Mouse (Mus musculus) megakaryocyte progenitor cell, adult 5-6 weeks (primary cell): ENCODE measurements around the gene St8sia6. TPM values are rescaled to one million over a fixed set of nuclear protein-coding genes. Genes with fewer than 3 reads are reported as not detected.

ENCODE experiments used
- ATAC-seq: replicated peaks from 2 replicates; pipeline ENCODE4 v1.8.0; 2016; ENCODE audit warnings: mild to moderate bottlenecking, moderate TSS enrichment, inconsistent platforms; ENCODE audit not compliant: poor library complexity
- total RNA-seq, 2 experiments: library from RNA; stranded (forward) in 1 of 2; stranded (reverse) in 1 of 2; fragments of 157-497, 149-512 nt in 1 of 2; fragments of 200-1000 nt in 1 of 2; gene quantifications; 2 replicates each; pipeline versions ENCODE4 v1.2.3 to v1.2.4; 2015 to 2017

St8sia6 gene
- total RNA-seq, 2 experiments from 2014 or later, result 1.00 to 5.5 TPM

DNA sequence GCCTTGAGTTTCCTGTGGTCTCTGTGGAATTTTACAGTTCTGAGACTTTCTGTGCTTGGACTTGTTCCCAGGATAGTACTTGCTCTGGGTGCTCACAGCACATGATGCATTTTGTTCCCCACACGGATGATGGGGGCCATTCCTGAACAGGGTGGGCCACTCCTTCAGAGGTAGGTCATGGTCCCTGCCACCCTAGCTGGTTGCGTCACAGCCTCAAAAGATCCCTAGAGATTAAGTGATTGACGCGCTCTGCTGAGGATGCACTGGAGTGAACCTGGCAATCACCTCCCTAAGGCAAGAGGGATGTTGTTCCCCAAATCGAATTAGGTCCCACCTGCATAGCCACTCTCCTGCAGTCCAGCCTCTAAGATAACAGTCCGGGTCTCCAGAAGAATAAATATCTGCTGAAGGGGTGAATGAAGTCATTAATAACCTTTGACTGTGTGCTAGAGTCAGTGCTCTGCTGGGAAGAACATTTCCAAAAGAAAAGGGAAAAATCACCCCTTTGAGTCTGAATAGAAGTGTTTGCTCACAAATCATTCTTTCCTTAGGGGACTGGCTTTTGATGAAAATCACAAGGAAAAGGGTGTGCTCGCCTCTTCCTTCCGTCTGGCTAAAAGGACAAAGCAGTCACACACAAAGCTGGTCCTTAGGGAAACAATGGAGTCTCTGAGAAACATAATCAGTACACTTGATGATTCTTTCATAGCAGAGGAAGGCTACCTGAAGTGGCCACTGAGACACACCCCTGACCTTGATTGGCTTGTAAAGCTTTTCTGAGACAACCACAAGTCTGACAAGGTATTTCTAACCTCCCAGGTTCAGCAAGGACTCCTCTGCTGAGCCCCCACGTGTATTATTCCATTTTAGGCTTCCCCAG, 26.1 kb downstream of the St8sia6 start:
- no peak for ATAC-seq

DNA sequence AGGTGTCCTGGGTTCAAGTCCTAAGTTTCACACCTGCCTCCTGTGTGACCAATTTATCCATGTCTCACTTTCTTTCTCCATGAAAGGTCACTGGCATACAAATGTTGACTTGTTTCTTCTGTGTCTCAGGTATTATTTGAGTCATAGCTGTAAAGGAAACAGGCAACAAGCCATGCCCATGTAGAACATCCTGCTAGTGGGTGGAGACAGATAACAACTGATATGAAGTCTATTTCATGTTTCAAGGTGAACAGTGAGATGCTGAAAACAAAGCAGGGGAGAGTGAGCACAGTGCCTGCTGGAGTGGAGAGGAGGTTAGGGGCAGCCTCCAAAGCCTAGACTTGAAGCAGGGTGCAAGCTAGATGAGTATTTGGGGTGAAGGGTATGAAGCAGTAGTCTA, 33.5 kb downstream of the St8sia6 start:
- ATAC-seq, result no peak

DNA sequence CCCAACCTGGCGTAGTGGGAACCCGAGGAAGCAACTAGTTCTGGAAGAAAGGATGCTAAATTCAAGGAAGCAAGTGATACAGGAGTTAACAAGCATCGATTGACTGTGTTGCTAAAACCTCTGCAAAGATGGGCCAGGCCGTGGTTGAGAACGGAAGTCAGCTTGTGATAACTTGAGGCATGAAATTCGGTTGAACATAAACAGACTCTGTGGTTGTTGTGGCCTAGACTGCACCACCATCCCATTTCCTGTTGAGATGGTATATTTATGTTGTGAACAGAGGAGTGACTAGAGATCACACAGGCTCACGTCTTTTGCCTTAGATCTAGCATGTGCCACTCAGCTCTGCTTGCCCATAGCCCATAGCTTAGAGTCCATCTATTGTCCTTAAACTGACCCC, 36.5 kb downstream of the St8sia6 start:
- ATAC-seq, result peak; percentile 86

DNA sequence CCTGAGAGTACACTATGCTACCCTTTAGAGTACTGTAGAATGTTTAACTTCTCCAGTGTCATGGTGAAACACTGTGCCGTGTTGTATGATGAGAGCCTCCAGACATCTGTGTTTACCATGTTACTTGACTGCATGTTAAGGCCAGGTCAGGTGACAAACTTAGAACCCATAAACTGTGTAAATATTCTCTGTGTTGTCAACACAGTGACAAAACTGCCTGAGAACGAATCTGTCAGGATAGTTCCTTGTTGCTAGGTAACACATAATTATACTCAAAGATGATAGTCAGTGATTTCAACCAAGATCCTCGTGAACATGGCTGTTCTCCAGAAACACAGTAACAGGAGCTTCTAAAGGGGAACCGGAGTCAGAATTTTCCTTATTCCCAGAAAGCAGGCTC, 38.1 kb downstream of the St8sia6 start:
- ATAC-seq, result no peak

DNA sequence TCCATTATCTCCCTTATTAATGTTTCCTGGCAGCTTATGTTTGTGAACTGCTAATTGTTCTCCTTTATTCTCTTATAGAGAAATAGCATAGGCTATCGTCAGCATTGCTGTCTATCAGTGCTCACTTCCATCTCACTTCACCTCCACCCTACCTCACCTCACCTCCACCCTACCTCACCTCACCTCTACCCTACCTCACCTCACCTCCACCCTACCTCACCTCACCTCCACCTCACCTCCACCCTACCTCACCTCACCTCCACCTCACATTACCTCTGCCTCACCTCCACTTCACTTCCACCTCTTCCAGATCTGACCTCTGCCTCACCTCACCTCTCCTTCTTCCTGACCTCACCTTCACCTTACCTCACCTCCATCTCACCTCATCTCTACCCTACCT, 42.2 kb downstream of the St8sia6 start:
- no peak for ATAC-seq

DNA sequence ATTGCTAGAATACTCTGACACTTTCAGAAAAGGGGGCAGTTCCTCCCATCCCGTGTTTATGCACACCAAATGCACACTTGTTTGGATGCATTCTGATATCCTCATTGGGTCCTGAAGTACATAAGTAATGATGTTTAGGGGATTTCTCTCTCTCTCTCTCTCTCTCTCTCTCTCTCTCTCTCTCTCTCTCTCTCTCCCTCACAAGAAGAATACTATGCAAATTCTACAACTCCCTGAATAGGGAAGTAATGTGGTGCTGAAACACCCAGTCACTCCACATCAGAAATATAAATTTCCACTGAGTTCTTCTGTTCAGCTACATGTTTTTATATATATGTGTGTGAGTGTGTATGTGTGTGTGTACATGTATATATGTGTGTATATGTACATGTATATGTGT, 43.1 kb downstream of the St8sia6 start:
- ATAC-seq, result peak; percentile 43; the same call in 1 of the 2 replicates

DNA sequence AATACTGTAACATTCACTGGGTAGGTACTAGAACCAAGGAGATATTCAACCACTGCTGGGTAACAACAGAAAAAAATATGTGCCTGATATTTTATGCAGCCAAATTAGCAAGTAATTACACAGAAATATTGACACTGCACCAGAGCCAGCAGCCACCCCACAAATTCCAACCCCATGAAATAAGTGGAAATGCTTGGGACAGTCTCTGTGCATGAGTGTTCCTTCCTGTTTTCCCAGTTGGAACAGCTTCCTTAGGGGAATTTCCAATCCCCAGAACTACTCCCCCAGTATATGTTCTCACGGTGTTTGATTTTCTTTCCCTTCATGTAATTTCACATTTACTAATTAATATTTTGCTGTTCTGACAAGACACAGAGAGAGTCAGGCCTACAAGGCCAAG, 43.8 kb downstream of the St8sia6 start:
- ATAC-seq, result no peak

DNA sequence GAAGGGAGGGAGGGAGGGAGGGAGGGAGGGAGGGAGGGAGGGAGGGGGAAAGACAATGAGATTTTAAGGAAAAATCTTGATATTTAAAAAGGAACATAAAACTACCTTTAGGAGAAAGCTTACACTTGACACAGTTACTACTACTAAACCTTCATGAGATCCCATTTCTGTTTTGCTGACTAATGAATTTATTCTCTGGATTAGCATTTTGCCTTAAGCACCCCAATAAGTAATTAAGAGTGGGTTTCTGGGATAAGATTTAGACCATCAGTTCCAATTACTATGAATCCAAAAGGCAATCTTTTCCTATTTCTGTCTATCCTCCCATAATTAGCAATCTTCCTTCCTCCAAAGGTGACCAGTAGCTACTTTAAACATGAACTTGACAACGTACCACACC, 44.7 kb downstream of the St8sia6 start:
- ATAC-seq, result no peak

DNA sequence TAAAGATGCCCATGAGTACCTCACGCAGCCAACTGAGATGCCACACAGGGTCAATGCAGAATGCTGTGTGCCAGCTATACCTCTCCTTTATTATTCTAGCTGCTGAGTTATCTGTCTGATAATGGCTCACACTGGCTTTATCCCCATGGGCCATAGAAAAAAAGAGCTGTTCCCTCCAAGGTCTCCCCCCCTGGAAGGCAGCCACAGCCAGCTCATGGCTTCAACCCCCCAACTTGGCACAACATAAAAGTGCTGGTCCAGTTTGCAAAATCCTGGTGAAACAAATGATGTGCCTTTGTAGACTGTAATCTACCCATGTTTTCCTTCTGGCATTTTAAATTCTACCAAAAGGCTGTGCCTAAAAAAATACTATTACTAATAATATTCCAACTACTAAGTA, 46.3 kb downstream of the St8sia6 start:
- no peak for ATAC-seq

DNA sequence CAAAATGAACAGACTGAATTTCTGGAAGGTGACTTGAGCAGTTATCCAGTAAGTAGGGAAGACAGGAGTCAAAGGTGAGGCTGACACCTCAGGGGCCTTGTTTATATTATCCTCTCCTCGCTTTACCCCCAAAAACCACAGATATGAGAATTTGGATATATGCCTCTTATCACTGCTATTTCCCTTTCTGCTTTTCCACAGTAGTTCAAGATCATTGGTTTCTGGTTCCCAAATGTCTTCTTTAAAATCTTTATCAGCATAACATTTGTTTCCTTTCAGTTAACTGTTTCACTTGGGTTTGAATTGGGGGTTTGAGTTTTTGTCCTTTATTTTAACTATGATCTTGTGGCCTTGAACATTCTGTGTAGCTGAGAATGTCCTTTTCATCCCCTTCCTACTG, 47.8 kb downstream of the St8sia6 start:
- ATAC-seq, result 0 out of 2 replicates have a peak, but pooled peaks have one; percentile 16

DNA sequence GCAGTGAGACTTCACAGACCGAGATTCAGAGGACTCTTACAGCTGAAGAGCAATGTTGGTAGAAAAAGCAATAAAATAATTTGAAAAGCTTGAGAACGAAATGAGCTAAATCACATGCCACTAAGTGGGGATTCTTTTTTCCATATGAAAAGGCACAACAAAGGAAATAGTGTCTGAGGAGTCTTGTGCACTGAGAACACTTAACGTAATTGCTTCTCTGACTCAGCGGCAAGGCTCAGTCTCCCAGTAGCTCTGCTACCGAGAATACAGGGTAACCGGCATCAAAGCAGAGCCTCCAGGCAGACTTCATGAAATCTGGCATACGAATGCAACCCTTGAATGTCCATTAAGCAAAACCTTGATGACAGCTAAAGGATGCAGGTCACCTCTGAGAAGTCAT, 55.2 kb downstream of the St8sia6 start:
- no peak for ATAC-seq

DNA sequence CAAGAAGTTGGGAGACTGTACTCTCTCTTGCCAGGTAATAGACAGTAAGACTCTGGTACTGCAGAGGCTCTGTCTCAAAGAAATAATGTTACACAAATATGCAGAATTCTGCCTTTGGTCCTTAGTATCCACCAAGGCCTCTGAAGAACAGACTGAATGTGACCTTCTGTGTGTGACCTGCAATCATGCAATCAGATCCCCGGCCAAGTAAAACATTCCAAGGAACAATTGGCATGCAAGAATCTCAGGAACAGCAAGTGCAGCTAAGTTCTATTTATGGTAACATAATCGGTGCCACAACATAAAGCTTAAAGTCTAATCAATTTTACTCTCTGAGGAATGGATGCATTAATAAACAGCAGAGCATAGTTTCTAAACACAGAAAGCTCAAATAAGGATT, 66.0 kb downstream of the St8sia6 start:
- no peak for ATAC-seq

DNA sequence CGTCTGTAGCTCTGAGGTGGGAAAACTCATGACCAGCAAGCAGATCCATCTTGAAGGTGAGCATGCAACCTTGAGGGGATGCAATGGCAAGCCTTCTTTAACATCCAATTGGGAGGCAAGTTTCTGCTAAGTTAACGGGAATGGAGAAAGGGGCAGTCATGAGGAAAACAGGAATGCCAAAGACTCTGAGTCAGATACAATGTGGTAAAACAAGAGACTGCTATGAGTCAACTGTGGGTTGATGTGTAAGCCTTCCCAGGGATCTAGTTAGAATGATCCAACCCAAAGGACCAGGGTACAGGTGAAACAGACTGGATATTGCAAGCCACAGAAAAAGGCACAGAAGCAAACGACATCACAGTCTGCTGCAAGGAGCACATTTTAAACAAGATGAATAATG, 68.3 kb downstream of the St8sia6 start:
- ATAC-seq, result no peak

DNA sequence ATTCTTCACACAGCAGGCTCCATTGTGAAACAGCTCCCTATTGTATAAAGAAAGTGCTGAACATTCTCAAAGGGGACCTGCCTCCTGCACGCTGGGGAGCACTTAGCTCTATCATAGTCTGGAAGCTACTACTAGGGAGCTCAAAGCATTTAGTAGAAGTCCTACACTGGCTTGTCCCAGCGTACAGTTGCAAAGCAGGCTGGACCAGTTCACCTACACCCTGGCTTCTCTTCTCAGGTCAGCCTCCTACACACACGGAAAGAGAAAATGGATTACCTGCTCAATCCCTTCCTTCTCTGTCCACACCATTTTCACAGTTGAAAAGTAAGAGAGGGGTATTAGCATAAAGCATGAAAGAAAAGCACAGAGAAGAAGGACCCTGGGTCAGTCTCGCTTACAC, 71.6 kb downstream of the St8sia6 start:
- ATAC-seq, result no peak

DNA sequence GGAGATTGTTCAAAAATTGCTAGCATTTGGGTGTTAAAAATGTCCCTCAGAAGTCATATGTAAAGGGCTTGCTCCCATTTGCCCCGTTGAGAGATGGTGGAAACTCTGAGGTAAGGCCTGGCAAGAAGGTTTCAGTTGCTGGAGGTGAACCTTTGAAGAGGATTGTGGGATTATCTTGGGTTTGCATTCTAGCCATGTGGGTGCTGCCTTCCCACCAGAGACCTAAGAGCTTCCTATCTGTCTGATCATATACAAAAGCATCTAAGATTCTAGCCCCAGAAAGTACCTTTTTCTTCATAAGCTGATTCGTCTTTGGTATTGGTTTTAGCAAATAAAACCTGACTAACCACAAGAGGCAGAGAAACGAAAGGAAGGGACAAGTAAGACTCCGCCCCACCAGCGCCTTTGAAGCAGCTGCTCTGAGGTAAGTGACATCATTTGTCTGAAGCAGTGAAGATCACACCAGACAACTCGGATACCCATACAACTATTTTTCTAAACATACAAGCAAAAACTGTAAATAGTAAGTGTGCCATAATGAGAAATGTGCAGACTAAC, 75.2 kb downstream of the St8sia6 start:
- ATAC-seq, result peak; percentile 63

DNA sequence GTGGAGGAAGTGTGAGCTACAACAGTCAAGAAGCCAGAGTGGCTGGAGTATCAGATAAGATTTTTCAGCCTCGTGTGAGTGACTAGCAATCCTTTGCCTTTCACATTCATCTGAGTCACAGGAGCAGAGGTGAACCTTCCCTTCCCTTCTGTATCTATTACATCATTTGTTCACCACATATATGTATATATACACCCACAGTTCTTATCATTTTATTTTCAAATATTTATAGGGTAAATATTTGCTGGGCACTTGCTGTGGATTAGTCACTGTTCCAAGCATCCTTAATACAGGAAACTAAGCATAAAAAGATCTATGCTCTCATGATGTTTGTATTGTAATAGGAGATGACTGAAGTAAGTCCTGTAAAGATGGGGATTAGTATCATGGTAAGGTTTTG, 85.1 kb downstream of the St8sia6 start:
- ATAC-seq, result 0 out of 2 replicates have a peak, but pooled peaks have one; percentile 17

DNA sequence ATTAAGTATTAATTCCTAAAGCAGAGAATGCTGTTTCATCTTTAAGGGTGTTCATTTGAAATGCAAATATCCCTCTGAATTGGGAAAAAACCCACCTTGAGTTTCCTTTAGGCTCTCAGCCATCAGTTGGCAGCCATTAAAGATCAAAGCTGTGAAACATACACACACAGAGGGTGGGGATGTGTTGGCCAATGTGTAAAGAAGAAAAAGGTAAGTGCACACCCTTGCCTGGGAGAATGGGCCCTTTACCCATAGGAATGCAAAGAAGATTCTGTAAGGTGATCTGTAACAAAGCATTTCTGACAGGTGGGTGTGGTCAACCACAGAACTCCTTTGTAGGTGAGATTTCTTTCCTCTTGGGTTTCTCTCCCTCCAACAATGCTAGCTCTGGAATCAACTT, 96.3 kb downstream of the St8sia6 start:
- ATAC-seq, result no peak

DNA sequence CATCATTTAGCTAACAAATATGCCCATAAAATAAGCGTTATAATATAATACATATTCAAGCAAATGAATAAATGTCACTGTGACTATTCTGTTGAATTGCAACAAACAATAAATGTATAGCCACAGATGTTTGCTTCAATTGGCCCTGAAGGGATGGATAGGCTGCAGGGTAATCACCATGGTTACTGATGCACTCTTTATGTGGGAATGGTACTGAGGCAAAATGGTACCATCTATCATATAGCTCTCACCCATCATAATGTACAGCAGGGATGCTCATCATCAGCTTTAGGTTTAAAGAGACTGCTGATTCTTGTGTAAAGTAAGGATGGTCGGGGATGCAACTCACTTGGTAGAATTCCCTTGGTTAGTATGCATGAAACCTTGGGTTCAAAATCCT, 99.4 kb downstream of the St8sia6 start:
- ATAC-seq, result no peak

DNA sequence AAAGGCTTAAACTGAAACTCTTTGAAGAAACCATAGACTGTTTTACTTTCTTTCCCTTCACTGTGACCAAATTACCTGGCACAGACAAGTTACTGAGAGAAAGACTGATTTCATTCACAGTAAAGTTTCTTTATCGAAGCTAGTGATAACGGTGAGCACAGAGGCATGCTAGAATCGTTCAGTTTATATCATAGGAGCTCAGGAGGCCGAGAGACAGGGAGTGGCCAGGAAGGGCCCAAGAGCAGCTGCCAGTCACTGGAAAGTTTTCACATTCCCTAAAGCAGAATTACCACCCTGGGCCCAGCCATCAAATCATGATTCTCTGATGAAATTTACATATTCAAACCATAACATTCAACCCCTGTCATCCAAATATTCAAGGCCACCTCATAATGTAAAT, 109.5 kb downstream of the St8sia6 start:
- peak; percentile 50; the same call in 1 of the 2 replicates for ATAC-seq

DNA sequence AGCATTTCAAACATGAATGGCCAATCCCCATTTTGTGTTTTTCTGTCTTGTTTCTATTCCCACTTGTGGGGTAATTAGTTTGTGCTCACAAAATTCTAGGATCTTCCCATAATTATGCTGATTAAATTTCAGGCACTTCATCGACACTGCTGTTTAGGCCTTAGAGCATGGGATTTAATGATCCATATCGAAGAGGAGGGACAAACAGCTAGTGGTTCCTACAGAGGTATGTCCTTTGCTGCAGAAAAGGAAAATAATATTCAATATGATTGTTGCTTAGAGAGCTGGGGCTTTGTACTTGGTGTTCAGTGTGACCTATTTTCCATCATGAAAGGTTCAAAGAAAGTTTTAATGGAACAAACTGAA, 110.7 kb downstream of the St8sia6 start:
- ATAC-seq, result no peak

DNA sequence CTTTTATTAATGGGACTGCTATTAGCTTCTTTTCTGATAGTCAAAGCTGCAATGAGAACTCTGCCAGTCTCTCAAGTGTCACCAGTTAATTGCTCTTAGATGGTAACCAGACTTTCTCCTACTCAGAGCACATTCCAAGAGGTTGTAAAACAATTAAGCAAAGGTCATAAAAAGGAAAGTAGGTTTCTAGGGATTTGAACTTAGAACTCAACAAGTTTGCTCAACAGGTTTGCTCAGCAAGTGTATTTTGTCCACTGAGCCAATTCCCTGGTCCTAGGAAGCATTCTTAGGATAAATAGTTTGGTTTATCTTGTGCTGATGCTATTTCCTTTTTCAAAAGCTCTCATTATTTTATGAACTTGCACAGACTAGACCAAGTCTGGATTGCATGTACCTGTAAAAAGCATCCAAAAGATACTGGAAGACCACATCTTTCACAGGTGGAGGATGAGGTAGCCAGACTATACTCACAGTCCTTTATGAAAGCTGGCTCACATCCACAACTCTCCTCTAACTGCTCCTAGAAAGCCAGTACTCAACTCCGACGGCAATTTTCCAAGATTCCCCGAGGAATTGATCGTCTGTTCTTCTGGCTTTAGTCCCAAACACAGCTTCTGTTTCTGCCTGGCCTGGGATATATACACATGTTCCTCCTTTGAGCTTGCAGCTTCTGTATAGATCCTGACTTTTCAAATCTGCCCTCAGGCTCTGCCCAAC, 111.2 kb downstream of the St8sia6 start:
- ATAC-seq, result no peak

DNA sequence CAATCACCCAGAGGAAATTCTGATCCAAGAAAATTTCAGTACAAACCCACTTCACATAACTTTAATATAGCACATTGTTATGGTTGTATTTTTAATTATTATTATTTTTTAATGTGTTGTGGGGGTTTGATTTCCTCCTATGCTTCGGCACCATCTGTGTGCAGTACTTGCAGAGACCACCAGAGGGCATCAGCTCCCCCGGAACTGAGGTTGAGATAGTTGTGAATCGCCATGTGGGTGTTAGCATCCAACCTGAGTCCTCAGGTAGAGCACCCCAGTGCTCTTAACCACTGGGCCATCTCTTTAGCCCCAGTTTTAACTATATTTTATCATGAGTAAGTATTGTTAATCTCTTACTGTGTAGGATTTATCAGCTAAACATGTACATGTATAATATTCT, 120.9 kb downstream of the St8sia6 start:
- peak; percentile 93 for ATAC-seq
